Mouse (Mus musculus): ENCODE results near the gene Pde4c. TPM values are rescaled to one million over a fixed set of nuclear protein-coding genes. Genes with fewer than 3 reads are reported as not detected.

Gene Pde4c
- total and polyA plus RNA-seq, 2 experiments = 10.6 to 28.0 TPM

DNA sequence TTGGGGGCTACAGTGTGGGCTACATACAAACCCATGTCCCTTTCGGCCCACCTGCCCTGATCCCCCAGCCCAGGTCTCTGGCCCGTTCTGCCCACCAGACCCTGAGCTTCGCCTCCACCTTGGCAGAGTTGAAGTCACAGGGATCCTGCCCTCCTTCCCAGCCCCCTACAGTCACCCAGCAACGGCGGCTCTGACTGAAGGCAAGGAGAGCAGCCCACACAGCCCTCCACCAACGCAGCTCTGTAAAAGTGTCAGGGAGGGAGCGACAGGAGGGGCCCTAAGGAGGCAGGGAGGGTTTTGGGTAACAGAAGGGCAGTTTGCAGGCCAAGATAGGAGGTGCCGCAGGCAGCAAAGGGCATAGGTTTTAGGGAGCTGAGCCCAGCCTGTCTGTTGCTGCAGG, 67.3 kb downstream of the Pde4c start:
- no peak for TF ChIP-seq CTCF (IDR thresholded peaks at IDR 0.05; ENCODE audit: low read depth, low read length)
- TF ChIP-seq POLR2A (IDR thresholded peaks at IDR 0.05; ENCODE audit: extremely low read depth, insufficient read depth, low read length) = no peak
- Histone ChIP-seq H3K4me1 (ENCODE audit: control insufficient read depth, insufficient read depth, low read length) (peaks cover 13% of the 10 kb centered on the region), H3K36me3 (ENCODE audit: control insufficient read depth, insufficient read depth, low read length) (peaks cover 16% of the 10 kb centered on the region), H3K27ac (replicated peaks; ENCODE audit: insufficient read depth, low read depth, low read length) (no peak overlapping the region), H3K4me3 (ENCODE audit: insufficient read depth, low read depth, low read length) (peak overlapping the region; percentile 59; the same call in 1 of the 2 replicates), H3K27me3 (ENCODE audit: control insufficient read depth, insufficient read depth, low read length) (no peaks in the 10 kb centered on the region), H3K9ac (ENCODE audit: low read depth, low read length) (peak overlapping the region; percentile 25; the same call in 1 of the 2 replicates), H3K79me2 (ENCODE audit: control insufficient read depth, insufficient read depth, low read length) (peaks cover 27% of the 10 kb centered on the region)
- no peak for DNase-seq (ENCODE audit: extremely low read depth, low read depth, low spot score)
- WGBS = 76% methylated on average over 8 of the region's 8 CpGs

DNA sequence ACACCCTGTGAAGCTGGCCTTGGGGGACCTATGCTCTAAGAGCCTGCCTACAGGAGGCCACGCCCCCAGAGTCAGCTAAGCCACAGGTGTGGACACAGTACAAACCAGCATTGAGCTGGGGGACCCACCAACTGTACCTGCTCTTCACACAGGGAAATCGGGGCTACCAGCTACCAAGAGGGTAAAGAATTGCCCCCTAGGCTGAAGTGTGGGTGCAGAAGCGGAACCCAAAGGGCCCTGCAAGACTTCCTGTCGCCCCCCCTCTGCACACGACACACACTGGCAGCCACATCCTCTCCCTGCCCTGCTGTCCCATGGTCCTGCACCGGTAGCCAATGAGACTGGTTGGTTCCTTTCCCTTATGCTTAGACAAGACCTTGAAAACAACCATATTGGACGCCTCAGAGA, 67.8 kb downstream of the Pde4c start:
- H3K4me1 ChIP-seq (ENCODE audit: control insufficient read depth, insufficient read depth, low read length) = peaks cover 15% of the 10 kb centered on the region
- H3K27me3 ChIP-seq (ENCODE audit: control insufficient read depth, insufficient read depth, low read length) = no peaks in the 10 kb centered on the region
- 63% methylated on average over 7 of the region's 7 CpGs for WGBS
- peak overlapping the region; percentile 79; the same call in 1 of the 2 replicates for H3K9ac ChIP-seq (ENCODE audit: low read depth, low read length)
- H3K36me3 ChIP-seq (ENCODE audit: control insufficient read depth, insufficient read depth, low read length) = peaks cover 14% of the 10 kb centered on the region
- peak overlapping the region; percentile 59 for H3K4me3 ChIP-seq (ENCODE audit: insufficient read depth, low read depth, low read length)
- H3K27ac ChIP-seq (replicated peaks; ENCODE audit: insufficient read depth, low read depth, low read length) = no peak overlapping the region
- no peak for TF ChIP-seq CTCF (IDR thresholded peaks at IDR 0.05; ENCODE audit: low read depth, low read length)
- TF ChIP-seq POLR2A (IDR thresholded peaks at IDR 0.05; ENCODE audit: extremely low read depth, insufficient read depth, low read length) = no peak
- peaks cover 30% of the 10 kb centered on the region for H3K79me2 ChIP-seq (ENCODE audit: control insufficient read depth, insufficient read depth, low read length)
- no peak for DNase-seq (ENCODE audit: extremely low read depth, low read depth, low spot score)

DNA sequence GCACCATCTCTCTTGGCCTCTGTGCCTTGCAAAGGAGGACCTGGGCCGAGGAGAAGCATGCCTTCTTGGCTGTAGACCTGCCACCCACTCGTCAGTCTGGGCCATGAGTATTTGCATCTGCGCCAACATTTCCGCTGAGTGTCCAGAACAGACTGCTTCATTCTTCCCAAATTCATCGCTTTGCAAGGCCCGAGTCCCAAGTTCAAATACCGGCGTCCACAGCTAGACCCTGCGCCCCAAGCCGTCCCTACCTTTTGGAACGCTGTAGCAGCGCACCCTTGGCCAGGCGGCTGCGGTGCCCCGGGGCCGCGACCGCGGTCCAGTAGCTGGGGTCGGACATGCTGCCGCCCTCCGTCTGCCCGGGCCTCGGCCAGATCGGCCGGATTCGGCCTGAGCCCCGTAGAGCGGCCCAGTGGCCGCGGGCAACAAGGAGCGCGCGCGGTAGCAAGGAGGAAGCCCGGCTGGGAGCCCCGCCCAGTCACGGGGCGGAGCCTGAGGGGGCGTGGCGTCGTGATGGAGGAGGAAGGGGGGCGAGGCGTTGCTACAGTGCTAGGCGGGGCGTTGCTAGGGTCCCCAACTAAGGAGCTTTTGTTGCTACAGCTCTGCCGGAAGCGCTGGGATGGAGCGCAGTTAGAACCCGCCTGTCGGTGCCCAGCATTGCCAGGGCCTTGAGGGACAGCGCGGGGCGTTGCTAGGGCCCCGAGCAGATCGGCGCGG, 68.6 kb downstream of the Pde4c start:
- peaks cover 34% of the 10 kb centered on the region for H3K79me2 ChIP-seq (ENCODE audit: control insufficient read depth, insufficient read depth, low read length)
- peaks cover 15% of the 10 kb centered on the region for H3K4me1 ChIP-seq (ENCODE audit: control insufficient read depth, insufficient read depth, low read length)
- DNase-seq (ENCODE audit: extremely low read depth, low read depth, low spot score) = peak; percentile 72

DNA sequence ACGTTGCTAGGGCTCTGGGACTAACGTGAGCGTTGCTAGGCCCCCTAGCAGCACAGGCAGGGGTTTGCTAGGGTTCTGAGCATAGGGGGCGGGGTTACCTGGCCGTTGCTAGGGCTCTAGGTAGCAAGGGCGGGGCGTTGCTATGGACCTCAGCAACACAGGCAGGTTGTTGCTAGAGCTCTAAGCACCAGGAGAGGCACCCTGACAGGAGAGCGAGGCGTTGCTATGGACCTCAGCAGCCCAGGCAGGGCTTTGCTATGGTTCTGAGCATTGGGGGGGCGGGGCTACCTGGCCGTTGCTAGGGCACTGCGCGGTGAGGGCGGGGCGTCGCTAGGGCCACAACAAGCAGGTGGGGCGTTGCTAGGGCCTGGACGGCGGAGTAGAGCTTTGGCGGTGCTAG, 69.2 kb downstream of the Pde4c start:
- 4% methylated on average over 20 of the region's 20 CpGs for WGBS
- peaks cover 34% of the 10 kb centered on the region for H3K79me2 ChIP-seq (ENCODE audit: control insufficient read depth, insufficient read depth, low read length)
- no peaks in the 10 kb centered on the region for H3K27me3 ChIP-seq (ENCODE audit: control insufficient read depth, insufficient read depth, low read length)
- H3K4me3 ChIP-seq (ENCODE audit: insufficient read depth, low read depth, low read length) = peak overlapping the region; percentile 34; the same call in 1 of the 2 replicates
- H3K36me3 ChIP-seq (ENCODE audit: control insufficient read depth, insufficient read depth, low read length) = peaks cover 5% of the 10 kb centered on the region
- TF ChIP-seq CTCF (IDR thresholded peaks at IDR 0.05; ENCODE audit: low read depth, low read length) (no peak), POLR2A (IDR thresholded peaks at IDR 0.05; ENCODE audit: extremely low read depth, insufficient read depth, low read length) (no peak)
- DNase-seq (ENCODE audit: extremely low read depth, low read depth, low spot score) = peak; percentile 55
- H3K4me1 ChIP-seq (ENCODE audit: control insufficient read depth, insufficient read depth, low read length) = peaks cover 15% of the 10 kb centered on the region
- H3K9ac ChIP-seq (ENCODE audit: low read depth, low read length) = no peak overlapping the region
- H3K27ac ChIP-seq (replicated peaks; ENCODE audit: insufficient read depth, low read depth, low read length) = no peak overlapping the region

More for the DNA sequence above, 68.6 kb downstream of the Pde4c start:
- Histone ChIP-seq H3K27me3 (ENCODE audit: control insufficient read depth, insufficient read depth, low read length) (no peaks in the 10 kb centered on the region), H3K4me3 (ENCODE audit: insufficient read depth, low read depth, low read length) (peak overlapping the region; percentile 59), H3K27ac (replicated peaks; ENCODE audit: insufficient read depth, low read depth, low read length) (no peak overlapping the region), H3K9ac (ENCODE audit: low read depth, low read length) (peak overlapping the region; percentile 79), H3K36me3 (ENCODE audit: control insufficient read depth, insufficient read depth, low read length) (peaks cover 7% of the 10 kb centered on the region)
- WGBS = 4% methylated on average over 56 of the region's 58 CpGs
- TF ChIP-seq POLR2A (IDR thresholded peaks at IDR 0.05; ENCODE audit: extremely low read depth, insufficient read depth, low read length) (0 out of 2 replicates have a peak, but pooled peaks have one; percentile 47), CTCF (IDR thresholded peaks at IDR 0.05; ENCODE audit: low read depth, low read length) (no peak)

DNA sequence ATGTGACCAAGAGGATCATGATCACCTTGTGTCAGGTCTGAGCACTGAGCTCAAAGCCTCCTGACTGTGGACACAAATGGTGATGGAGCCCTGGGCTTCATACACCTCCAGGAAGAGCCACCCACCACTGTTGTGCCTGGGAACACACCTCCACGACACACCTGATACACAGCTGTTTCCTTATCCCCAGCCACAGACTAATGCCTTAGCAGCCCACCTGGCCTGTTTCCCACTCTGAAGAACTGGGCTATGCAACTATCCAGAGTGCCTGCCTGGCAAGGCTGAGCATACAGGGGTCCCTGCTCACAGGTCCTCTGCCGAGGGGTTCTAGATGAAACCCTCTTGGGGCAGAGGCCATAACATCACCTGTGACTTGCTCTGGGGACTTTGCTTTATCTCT, 70.7 kb downstream of the Pde4c start:
- peaks cover 34% of the 10 kb centered on the region for H3K79me2 ChIP-seq (ENCODE audit: control insufficient read depth, insufficient read depth, low read length)
- 94% methylated on average over 2 of the region's 2 CpGs for WGBS
- H3K27me3 ChIP-seq (ENCODE audit: control insufficient read depth, insufficient read depth, low read length) = no peaks in the 10 kb centered on the region
- TF ChIP-seq POLR2A (IDR thresholded peaks at IDR 0.05; ENCODE audit: extremely low read depth, insufficient read depth, low read length) (no peak), CTCF (IDR thresholded peaks at IDR 0.05; ENCODE audit: low read depth, low read length) (no peak)
- peaks cover 17% of the 10 kb centered on the region for H3K4me1 ChIP-seq (ENCODE audit: control insufficient read depth, insufficient read depth, low read length)
- no peak overlapping the region for H3K4me3 ChIP-seq (ENCODE audit: insufficient read depth, low read depth, low read length)
- H3K9ac ChIP-seq (ENCODE audit: low read depth, low read length) = no peak overlapping the region
- DNase-seq (ENCODE audit: extremely low read depth, low read depth, low spot score) = no peak
- H3K27ac ChIP-seq (replicated peaks; ENCODE audit: insufficient read depth, low read depth, low read length) = no peak overlapping the region
- H3K36me3 ChIP-seq (ENCODE audit: control insufficient read depth, insufficient read depth, low read length) = no peaks in the 10 kb centered on the region

DNA sequence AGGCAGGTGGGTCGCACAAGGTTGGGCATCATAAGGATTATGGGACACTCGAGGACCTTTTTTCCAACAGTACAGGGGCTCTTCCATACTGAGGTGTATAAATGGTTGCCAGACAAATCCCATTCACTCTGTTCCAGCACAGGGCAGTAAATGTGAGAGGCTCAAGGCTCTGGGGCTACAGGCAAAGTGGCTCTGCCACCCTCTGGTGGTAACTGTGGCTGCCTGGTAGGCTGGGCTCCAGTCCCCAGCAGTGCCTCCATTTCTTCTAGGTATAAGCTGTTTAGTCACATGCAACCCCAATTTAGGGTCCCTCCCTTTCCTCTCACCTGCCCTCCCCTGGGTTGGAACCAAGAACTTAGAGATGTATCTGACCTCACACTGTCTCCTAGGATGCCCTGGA, 71.8 kb downstream of the Pde4c start:
- TF ChIP-seq CTCF (IDR thresholded peaks at IDR 0.05; ENCODE audit: low read depth, low read length) (peak; percentile 37; the same call in 1 of the 2 replicates), POLR2A (IDR thresholded peaks at IDR 0.05; ENCODE audit: extremely low read depth, insufficient read depth, low read length) (no peak)
- no peaks in the 10 kb centered on the region for H3K27me3 ChIP-seq (ENCODE audit: control insufficient read depth, insufficient read depth, low read length)
- peaks cover 33% of the 10 kb centered on the region for H3K79me2 ChIP-seq (ENCODE audit: control insufficient read depth, insufficient read depth, low read length)
- H3K4me3 ChIP-seq (ENCODE audit: insufficient read depth, low read depth, low read length) = no peak overlapping the region
- no peak for DNase-seq (ENCODE audit: extremely low read depth, low read depth, low spot score)
- H3K27ac ChIP-seq (replicated peaks; ENCODE audit: insufficient read depth, low read depth, low read length) = peak overlapping the region; percentile 28; the same call in 1 of the 2 replicates
- H3K36me3 ChIP-seq (ENCODE audit: control insufficient read depth, insufficient read depth, low read length) = no peaks in the 10 kb centered on the region
- WGBS = 93% methylated on average over 2 of the region's 2 CpGs
- no peak overlapping the region for H3K9ac ChIP-seq (ENCODE audit: low read depth, low read length)
- peaks cover 23% of the 10 kb centered on the region for H3K4me1 ChIP-seq (ENCODE audit: control insufficient read depth, insufficient read depth, low read length)
